Mouse (Mus musculus) layer of hippocampus, adult 11-12 months (tissue): Measurements from ENCODE around the gene Abcd2.

Experiments used
- DNase-seq: peaks from one replicate; pipeline ENCODE4 v3.0.0; 2022; ENCODE audit warnings: low spot score

Gene Abcd2

DNA sequence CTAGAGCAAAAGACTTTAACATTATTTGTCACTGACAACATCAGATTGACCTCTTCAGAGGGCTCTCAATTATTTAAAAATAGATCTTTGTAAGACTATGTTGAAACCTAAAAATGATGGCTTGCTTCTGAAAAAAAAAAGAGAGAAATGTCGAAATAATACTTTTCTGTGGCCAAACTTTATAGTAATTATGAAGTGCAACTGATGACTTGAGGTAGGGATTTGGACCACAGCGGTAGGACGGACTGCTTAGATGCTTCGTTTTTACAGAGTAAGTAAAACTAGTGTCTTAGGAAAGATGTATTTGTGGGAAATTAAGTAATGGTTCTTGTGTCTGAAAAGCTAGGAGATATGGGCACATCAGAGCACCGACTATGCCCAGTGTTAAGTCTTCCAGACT, 30.4 kb downstream of the Abcd2 start:
- no peak for DNase-seq

GRCm38 (mm10) chr15:91153311-91153710, 38.3 kb downstream of the Abcd2 start:
- DNase-seq = no peak

DNA sequence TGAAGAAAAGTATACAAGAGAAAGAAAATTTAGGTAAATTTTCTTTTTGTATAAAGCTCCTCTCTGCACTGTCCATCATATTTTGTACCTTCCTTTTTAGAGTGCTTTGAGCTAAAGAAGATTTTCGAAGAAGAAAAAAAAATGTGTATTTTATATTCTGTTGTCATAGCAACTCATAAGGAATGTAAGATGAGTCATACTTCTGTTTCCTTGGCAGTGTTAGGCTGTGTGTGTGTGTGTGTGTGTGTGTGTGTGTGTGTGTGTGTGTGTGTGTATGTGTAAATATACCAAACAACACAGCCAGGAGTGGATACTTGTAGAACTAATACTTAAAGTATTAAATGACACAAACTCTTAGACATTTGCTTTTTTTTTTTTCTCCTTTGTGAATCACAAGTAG, 39.0 kb downstream of the Abcd2 start:
- no peak for DNase-seq

GRCm38 (mm10) chr15:91124584-91124983, 67.0 kb downstream of the Abcd2 start:
- no peak for DNase-seq

DNA sequence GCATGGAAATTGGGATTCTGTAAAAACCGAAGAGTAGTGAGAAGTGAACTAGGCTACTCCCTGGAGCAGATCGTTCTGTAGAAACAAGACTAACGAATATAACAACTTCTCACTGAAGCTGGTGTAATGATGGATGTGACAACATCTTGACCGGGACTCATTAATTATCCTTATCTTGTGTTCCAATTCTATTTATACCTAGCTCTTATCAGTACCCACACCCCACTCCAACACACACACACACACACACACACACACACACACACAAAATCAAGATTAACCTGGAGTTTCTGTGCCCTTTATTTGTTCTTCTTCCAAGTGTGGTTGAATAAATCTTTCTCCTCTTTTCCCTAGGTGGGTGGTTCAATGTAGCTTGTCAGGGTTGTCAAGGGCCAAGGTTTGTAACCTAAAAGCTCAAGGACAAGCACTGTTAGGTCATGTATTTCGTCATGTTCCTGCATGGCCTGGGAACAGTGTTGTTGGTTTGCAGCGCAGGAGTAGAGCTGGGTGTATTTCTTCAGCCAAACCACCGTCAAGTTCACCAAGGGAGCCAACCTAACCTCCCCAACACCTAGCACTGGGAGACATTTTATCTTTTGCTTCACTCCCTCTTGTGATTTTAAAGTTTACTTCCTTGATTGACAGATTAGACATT, 78.9 kb downstream of the Abcd2 start:
- DNase-seq = no peak

DNA sequence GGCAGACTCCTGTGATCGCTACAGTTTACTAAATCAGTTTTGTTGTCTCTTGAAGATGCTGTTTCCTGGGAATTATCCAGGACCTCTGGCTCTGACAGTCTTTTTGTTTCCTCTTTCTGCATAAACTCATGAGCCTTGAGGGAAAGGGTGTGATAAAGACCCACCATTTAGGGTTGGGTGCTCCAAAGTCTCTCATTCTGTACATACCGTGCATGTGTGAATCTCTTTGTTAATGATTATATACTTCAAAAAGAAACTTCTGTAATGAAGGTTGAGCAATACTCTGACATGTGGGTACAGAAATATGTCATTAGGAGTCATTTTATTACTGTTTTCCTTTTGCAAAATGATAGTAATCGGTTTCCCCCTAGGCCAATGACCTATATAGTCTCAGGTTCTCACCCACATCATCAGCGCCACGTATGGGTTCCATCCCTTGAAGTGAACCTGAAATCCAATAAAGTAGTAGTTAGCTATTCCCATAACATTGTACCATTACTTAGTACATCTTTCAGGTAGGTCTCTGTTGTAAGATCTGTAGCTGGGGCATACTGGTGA, 83.4 kb downstream of the Abcd2 start:
- no peak for DNase-seq

- DNase-seq = peak; percentile 10
These were observed 86.7 kb downstream of the Abcd2 start for GRCm38 (mm10) chr15:91104934-91105333.

DNA sequence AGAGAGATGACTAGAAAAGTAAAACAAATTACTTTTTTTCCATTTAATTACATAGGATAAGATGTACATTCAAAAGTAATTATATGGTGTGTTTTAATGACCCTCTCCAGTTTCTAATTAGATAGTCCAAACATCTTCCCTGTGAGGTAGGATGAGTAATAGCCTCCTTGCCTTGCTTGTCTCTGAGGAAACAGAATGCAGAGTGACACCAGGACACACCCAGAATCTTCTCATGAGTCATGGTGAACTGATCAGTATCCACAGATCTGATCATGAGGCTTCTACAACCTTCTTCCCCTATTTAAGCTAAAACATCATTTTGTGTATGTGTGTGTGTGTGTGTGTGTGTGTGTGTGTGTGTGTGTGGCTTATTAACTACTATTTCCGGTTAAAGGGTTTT, 87.3 kb downstream of the Abcd2 start:
- no peak for DNase-seq

GRCm38 (mm10) chr15:91103814-91104213, 87.8 kb downstream of the Abcd2 start:
- DNase-seq = no peak

DNA sequence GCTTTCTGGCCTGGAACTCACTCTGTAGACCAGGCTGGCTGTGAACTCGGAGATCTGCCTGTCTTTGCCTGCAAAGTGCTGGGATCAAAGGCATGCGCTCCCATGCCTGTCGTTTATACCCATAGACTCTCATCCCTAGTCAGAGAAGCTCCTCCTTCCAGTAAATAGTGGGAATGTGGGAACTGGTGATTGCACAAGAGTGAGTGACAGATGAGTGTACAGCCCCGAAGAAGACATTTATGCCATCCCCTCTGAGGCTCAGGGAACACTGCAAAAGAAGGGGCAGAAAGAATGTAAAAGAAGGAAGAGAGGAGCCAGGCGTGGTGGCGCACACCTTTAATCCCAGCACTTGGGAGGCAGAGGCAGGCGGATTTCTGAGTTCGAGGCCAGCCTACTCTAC, 88.3 kb downstream of the Abcd2 start:
- DNase-seq = no peak

DNA sequence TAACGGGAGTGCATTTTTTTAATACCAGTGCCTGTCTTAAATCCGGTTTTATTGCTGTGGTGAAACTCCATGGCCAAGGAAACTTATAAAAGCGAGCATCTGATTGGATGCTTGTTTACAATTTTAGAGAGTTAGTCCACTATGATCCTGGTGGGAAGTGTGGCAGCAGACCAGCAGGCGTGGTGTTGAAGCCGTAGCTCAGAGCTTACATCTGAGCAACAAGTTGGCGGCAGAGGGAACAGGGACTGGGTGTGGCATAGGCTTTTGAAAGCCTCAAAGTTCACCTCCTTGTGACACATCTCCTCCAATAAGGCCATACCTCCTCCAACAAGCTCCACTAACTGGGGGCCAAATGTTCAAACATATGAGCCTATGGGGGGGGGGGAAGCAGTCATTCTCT, 95.0 kb downstream of the Abcd2 start:
- DNase-seq = no peak
